Mouse (Mus musculus): ENCODE data around the gene Nol3. TPM values are rescaled to one million over a fixed set of nuclear protein-coding genes. Genes with fewer than 3 reads are reported as not detected.

The Nol3 gene
- polyA plus RNA-seq, 1 experiment from 2014 or later: 1.2 TPM

GRCm38 (mm10) chr8:105263244-105263912 is 12.6 kb upstream of the Nol3 start:
- peaks cover 35% of the 10 kb centered on the region for H3K4me1 ChIP-seq (ENCODE audit: insufficient read depth, low read length)
- H3K9me3 ChIP-seq (ENCODE audit: low read length): peaks cover 3% of the 10 kb centered on the region; the same call in 1 of the 2 replicates

GRCm38 (mm10) chr8:105264024-105264982 is 11.6 kb upstream of the Nol3 start, which contains the start of the genes Tradd and Fbxl8:
Gene Tradd (minus strand): TSS chr8:105264609.
Gene Fbxl8 (plus strand): TSS chr8:105264648.
- Histone ChIP-seq H3K4me3 (ENCODE audit: low read length) (peak within 1 kb of the TSS; percentile 82), H3K4me2 (replicated peaks; ENCODE audit: low read depth, low read length) (peak within 1 kb of the TSS; percentile 94), H3K4me1 (ENCODE audit: insufficient read depth, low read length) (peaks cover 36% of the 10 kb centered on the region), H3K9me3 (ENCODE audit: low read length) (peaks cover 3% of the 10 kb centered on the region; the same call in 1 of the 2 replicates), H3K27ac (ENCODE audit: low read length) (no peak within 1 kb of the TSS), H3K36me3 (ENCODE audit: insufficient read depth, low read length) (no peaks in the 10 kb centered on the region), H3K9ac (replicated peaks; ENCODE audit: low read length) (peak within 1 kb of the TSS; percentile 79), H3K27me3 (ENCODE audit: insufficient read depth, low read length) (peaks cover 81% of the 10 kb centered on the region)
- ATAC-seq (ENCODE audit: low FRiP score, low TSS enrichment): peak; percentile 75
- whole genome bisulfite sequencing: 1% methylated on average over 50 of the region's 54 CpGs

More at GRCm38 (mm10) chr8:105263244-105263912, 12.6 kb upstream of the Nol3 start:
- H3K9ac ChIP-seq (replicated peaks; ENCODE audit: low read length): no peak overlapping the region
- H3K4me2 ChIP-seq (replicated peaks; ENCODE audit: low read depth, low read length): peak overlapping the region; percentile 94
- no peak overlapping the region for H3K27ac ChIP-seq (ENCODE audit: low read length)
- WGBS: 40% methylated on average over 16 of the region's 16 CpGs
- ATAC-seq (ENCODE audit: low FRiP score, low TSS enrichment): no peak
- peak overlapping the region; percentile 82; the same call in 1 of the 2 replicates for H3K4me3 ChIP-seq (ENCODE audit: low read length)
- no peaks in the 10 kb centered on the region for H3K36me3 ChIP-seq (ENCODE audit: insufficient read depth, low read length)
- peaks cover 81% of the 10 kb centered on the region for H3K27me3 ChIP-seq (ENCODE audit: insufficient read depth, low read length)

- Histone ChIP-seq H3K4me2 (replicated peaks; ENCODE audit: low read depth, low read length) (peak overlapping the region; percentile 94), H3K36me3 (ENCODE audit: insufficient read depth, low read length) (no peaks in the 10 kb centered on the region), H3K4me3 (ENCODE audit: low read length) (peak overlapping the region; percentile 82), H3K27ac (ENCODE audit: low read length) (no peak overlapping the region), H3K9ac (replicated peaks; ENCODE audit: low read length) (peak overlapping the region; percentile 79), H3K9me3 (ENCODE audit: low read length) (peaks cover 3% of the 10 kb centered on the region; the same call in 1 of the 2 replicates), H3K27me3 (ENCODE audit: insufficient read depth, low read length) (peaks cover 83% of the 10 kb centered on the region), H3K4me1 (ENCODE audit: insufficient read depth, low read length) (peaks cover 37% of the 10 kb centered on the region)
- no peak for ATAC-seq (ENCODE audit: low FRiP score, low TSS enrichment)
- 6% methylated on average over 10 of the region's 10 CpGs for WGBS
Measured at GRCm38 (mm10) chr8:105265128-105265527, 10.8 kb upstream of the Nol3 start.

GRCm38 (mm10) chr8:105266775-105267174 is 9.2 kb upstream of the Nol3 start:
- Histone ChIP-seq H3K9me3 (ENCODE audit: low read length) (no peaks in the 10 kb centered on the region), H3K9ac (replicated peaks; ENCODE audit: low read length) (no peak overlapping the region), H3K27me3 (ENCODE audit: insufficient read depth, low read length) (peaks cover 83% of the 10 kb centered on the region), H3K36me3 (ENCODE audit: insufficient read depth, low read length) (no peaks in the 10 kb centered on the region), H3K4me2 (replicated peaks; ENCODE audit: low read depth, low read length) (no peak overlapping the region), H3K4me1 (ENCODE audit: insufficient read depth, low read length) (peaks cover 46% of the 10 kb centered on the region), H3K27ac (ENCODE audit: low read length) (no peak overlapping the region), H3K4me3 (ENCODE audit: low read length) (no peak overlapping the region)
- WGBS: 27% methylated on average over 13 of the region's 13 CpGs
- no peak for ATAC-seq (ENCODE audit: low FRiP score, low TSS enrichment)

- H3K9ac ChIP-seq (replicated peaks; ENCODE audit: low read length): peak overlapping the region; percentile 60
- H3K4me3 ChIP-seq (ENCODE audit: low read length): peak overlapping the region; percentile 47
- H3K4me1 ChIP-seq (ENCODE audit: insufficient read depth, low read length): peaks cover 46% of the 10 kb centered on the region
- H3K9me3 ChIP-seq (ENCODE audit: low read length): no peaks in the 10 kb centered on the region
- H3K36me3 ChIP-seq (ENCODE audit: insufficient read depth, low read length): no peaks in the 10 kb centered on the region
- peak; percentile 21; the same call in 1 of the 2 replicates for ATAC-seq (ENCODE audit: low FRiP score, low TSS enrichment)
- peak overlapping the region; percentile 84 for H3K4me2 ChIP-seq (replicated peaks; ENCODE audit: low read depth, low read length)
- under 1% methylated on average over 65 of the region's 65 CpGs for WGBS
- peaks cover 87% of the 10 kb centered on the region for H3K27me3 ChIP-seq (ENCODE audit: insufficient read depth, low read length)
- no peak overlapping the region for H3K27ac ChIP-seq (ENCODE audit: low read length)
Measured at GRCm38 (mm10) chr8:105268342-105269074, 7.4 kb upstream of the Nol3 start.

- WGBS: 2% methylated on average over 10 of the region's 10 CpGs
- H3K27ac ChIP-seq (ENCODE audit: low read length): no peak overlapping the region
- no peaks in the 10 kb centered on the region for H3K36me3 ChIP-seq (ENCODE audit: insufficient read depth, low read length)
- H3K4me1 ChIP-seq (ENCODE audit: insufficient read depth, low read length): peaks cover 42% of the 10 kb centered on the region
- no peak for ATAC-seq (ENCODE audit: low FRiP score, low TSS enrichment)
- H3K4me3 ChIP-seq (ENCODE audit: low read length): peak overlapping the region; percentile 47
- H3K4me2 ChIP-seq (replicated peaks; ENCODE audit: low read depth, low read length): peak overlapping the region; percentile 84
- H3K9ac ChIP-seq (replicated peaks; ENCODE audit: low read length): peak overlapping the region; percentile 60
- H3K9me3 ChIP-seq (ENCODE audit: low read length): no peaks in the 10 kb centered on the region
- H3K27me3 ChIP-seq (ENCODE audit: insufficient read depth, low read length): peaks cover 92% of the 10 kb centered on the region
Measured at GRCm38 (mm10) chr8:105269075-105269458, 6.9 kb upstream of the Nol3 start.

- H3K4me2 ChIP-seq (replicated peaks; ENCODE audit: low read depth, low read length): peak within 1 kb of the TSS; percentile 84
- H3K4me1 ChIP-seq (ENCODE audit: insufficient read depth, low read length): peaks cover 41% of the 10 kb centered on the region
- peak within 1 kb of the TSS; percentile 60 for H3K9ac ChIP-seq (replicated peaks; ENCODE audit: low read length)
- WGBS: under 1% methylated on average over 41 of the region's 42 CpGs
- no peaks in the 10 kb centered on the region for H3K36me3 ChIP-seq (ENCODE audit: insufficient read depth, low read length)
- H3K27ac ChIP-seq (ENCODE audit: low read length): no peak within 1 kb of the TSS
- ATAC-seq (ENCODE audit: low FRiP score, low TSS enrichment): no peak
- no peaks in the 10 kb centered on the region for H3K9me3 ChIP-seq (ENCODE audit: low read length)
- H3K27me3 ChIP-seq (ENCODE audit: insufficient read depth, low read length): peaks cover 97% of the 10 kb centered on the region
- H3K4me3 ChIP-seq (ENCODE audit: low read length): peak within 1 kb of the TSS; percentile 47
Measured at GRCm38 (mm10) chr8:105269461-105269947, 6.4 kb upstream of the Nol3 start, which contains the start of gene Hsf4. Gene Hsf4 (plus strand): TSS chr8:105269801.

- Histone ChIP-seq H3K4me2 (replicated peaks; ENCODE audit: low read depth, low read length) (peak overlapping the region; percentile 84), H3K27me3 (ENCODE audit: insufficient read depth, low read length) (peaks cover 99% of the 10 kb centered on the region), H3K9ac (replicated peaks; ENCODE audit: low read length) (peak overlapping the region; percentile 60; the same call in 1 of the 2 replicates), H3K27ac (ENCODE audit: low read length) (no peak overlapping the region), H3K4me1 (ENCODE audit: insufficient read depth, low read length) (peaks cover 34% of the 10 kb centered on the region), H3K36me3 (ENCODE audit: insufficient read depth, low read length) (no peaks in the 10 kb centered on the region), H3K9me3 (ENCODE audit: low read length) (no peaks in the 10 kb centered on the region), H3K4me3 (ENCODE audit: low read length) (peak overlapping the region; percentile 47)
- no peak for ATAC-seq (ENCODE audit: low FRiP score, low TSS enrichment)
- WGBS: 4% methylated on average over 39 of the region's 39 CpGs
Measured at GRCm38 (mm10) chr8:105270101-105270915, 5.6 kb upstream of the Nol3 start.
